Mouse (Mus musculus): ENCODE measurements around the gene Gm10375.
"Not testable (repeated sequence)": the region's sequence is repeated elsewhere in the genome, so short reads cannot be mapped to it uniquely, and the experiment has no call there.

Gene Gm10375

DNA sequence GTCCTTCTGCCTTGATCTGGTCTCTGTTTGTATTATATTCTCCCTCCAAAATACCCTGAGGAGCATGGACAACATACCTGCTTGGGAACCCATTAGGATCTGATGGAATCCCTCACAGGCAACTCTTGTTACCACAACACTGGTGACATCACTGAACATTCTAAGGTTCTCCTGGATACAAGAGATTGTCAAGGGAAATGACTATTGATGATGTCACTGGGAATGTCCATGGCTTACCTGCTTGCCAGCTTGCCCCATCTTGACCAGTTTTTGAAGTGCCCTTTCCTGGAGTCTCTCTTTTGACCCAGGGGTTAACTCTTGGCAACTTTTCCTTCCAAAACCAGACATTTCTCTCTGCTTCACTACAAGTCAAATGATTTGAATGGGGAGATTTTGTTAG is at the start of gene Gm10375:
Gene Gm10375, minus strand, starts transcription at position 101 of the 400 bp plus-strand sequence.
- in situ Hi-C loops (cut with MboI; ENCODE audit: low pct_unique_long_range_greater_than_20kb in 1 of 2, low sequenced_read_pairs in 2 of 2, unreplicated experiment in 1 of 2): not testable (repeated sequence)

DNA sequence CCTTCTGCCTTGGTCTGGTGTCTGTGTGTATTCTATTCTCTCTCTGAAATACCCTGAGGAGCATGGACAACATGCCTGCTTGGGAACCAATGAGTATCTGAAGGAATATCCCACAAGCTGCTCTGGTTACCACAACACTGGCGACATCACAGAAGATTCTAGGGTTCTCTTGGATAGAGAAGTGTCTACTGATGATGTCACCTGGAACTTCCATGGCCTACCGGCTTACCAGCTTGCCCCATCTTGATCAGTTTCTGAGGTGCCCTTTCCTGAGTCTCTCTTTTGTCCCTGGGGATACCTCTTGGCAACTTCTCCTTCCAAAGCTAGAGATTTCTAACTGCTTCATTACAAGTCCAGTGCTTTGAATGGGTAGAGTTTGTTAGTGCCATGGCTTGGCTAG is 28.8 kb downstream of the Gm10375 start, which contains the start of gene Gm17654:
Gene Gm17654, minus strand, starts transcription at position 101 of the 400 bp plus-strand sequence.
- in situ Hi-C loops (cut with MboI; ENCODE audit: low pct_unique_long_range_greater_than_20kb in 1 of 2, low sequenced_read_pairs in 2 of 2, unreplicated experiment in 1 of 2): not testable (repeated sequence)

DNA sequence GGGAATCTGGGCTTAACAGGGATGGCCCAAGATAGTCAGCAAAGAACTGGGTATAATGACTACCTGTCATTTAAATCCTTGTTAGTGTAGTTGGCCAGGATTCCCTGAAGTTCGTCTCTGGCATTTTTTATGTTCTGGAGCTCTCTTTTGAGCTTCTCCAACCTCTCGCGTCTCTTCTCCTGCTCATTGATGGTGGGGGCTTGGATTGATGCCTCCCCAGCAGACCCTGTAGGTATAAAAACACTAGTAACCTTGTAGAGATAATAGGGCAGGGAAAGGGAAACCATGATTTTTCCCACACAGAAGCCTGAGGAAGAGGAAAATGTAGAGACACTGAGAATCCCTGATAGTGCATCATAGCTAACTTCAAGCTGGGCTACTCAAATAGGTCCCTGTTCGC is 29.8 kb downstream of the Gm10375 start:
- in situ Hi-C loops (cut with MboI; ENCODE audit: low pct_unique_long_range_greater_than_20kb in 1 of 2, low sequenced_read_pairs in 2 of 2, unreplicated experiment in 1 of 2): not testable (repeated sequence)
